Mouse (Mus musculus) liver, embryonic 14.5 days (tissue): ENCODE measurements at regions not wholly inside any gene's neighbourhood (a gene's known extent, or its start where the extent isn't known, plus 50 kb on each side); places are given as distances from the start of the nearest gene placed in this dataset.

Experiments used
- CTCF ChIP-seq: IDR thresholded peaks from 2 replicates; pipeline ENCODE4 v1.5.1; 2016; ENCODE audit warnings: antibody characterized with exemption, low read depth, control low read depth
- EP300 ChIP-seq: IDR thresholded peaks from 2 replicates; pipeline ENCODE4 v1.6.1; 2016; ENCODE audit warnings: antibody characterized with exemption, low read depth

- TF ChIP-seq CTCF = no peak
- TF ChIP-seq EP300 = no peak
These were observed 74.6 kb upstream of the Mark1 start for GRCm38 (mm10) chr1:185074001-185074400.
